Comparison of ENCODE assay signal across 10 mouse cellular contexts in the genomic region with DNA sequence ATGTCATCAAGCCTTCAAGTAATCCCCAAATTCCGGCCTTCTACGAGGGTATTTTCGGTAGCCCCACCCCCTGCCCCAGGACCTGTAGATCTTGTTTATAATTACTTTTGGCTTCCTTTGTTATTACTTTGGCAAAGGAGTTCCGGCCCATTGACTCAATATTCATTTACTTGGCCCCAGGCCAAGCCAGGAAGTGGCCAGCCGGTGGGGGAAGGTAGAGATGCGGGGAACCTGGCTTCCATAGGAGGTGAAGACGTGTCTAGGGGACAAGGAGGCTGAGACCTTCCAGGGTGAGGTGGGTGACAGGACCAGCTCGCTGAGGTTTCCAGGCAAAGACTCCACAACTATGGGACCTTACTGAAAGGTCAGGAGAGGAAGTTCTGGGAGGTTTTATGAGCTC. TPM values are rescaled to one million over a fixed set of nuclear protein-coding genes. Genes with fewer than 3 reads are reported as not detected.
DNase-seq lines count a peak whose midpoint lies in the region; ATAC-seq and TF ChIP-seq lines count a peak whose summit lies in the region.
"Had no signal": no experiment of that assay in that cellular context is flagged by ENCODE, and none has a peak within 500 bp of the region (broad histone marks: within the 10 kb centered on the region; RNA-seq: fewer than 3 reads in every experiment).

No protein-coding gene starts in this region.

- no peaks in the 10 kb centered on the region for H3K27me3 ChIP-seq in embryonic facial prominence, embryonic 11.5 days (ENCODE audit: control insufficient read depth, insufficient read depth, low read length)
- peaks cover 9% of the 10 kb centered on the region; the same call in 1 of the 2 replicates for H3K27me3 ChIP-seq in embryonic facial prominence, embryonic 10.5 days (replicated peaks; ENCODE audit: low read depth, poor library complexity, severe bottlenecking)
- no peaks in the 10 kb centered on the region for H3K27me3 ChIP-seq in E14TG2a.4 (ENCODE audit: insufficient read depth, low read length)
- H3K27me3 ChIP-seq: CH12.LX had no signal

- H3K4me3 ChIP-seq in embryonic facial prominence, embryonic 11.5 days (ENCODE audit: low read depth, low read length), result no peak overlapping the region
- no peak overlapping the region for H3K4me3 ChIP-seq in embryonic facial prominence, embryonic 10.5 days
- H3K4me3 ChIP-seq in E14TG2a.4 (replicated peaks; ENCODE audit: low read length), result peak overlapping the region; percentile 60
- H3K4me3 ChIP-seq: erythroblast, embryonic 14.5 days had no signal

- no peak overlapping the region for H3K4me2 ChIP-seq in embryonic facial prominence, embryonic 11.5 days (ENCODE audit: low read depth, low read length)

- ATAC-seq in embryonic facial prominence, embryonic 11.5 days (replicated peaks; ENCODE audit: insufficient number of reproducible peaks, low FRiP score, low TSS enrichment, low read depth), result no peak

- H3K4me1 ChIP-seq in embryonic facial prominence, embryonic 11.5 days (ENCODE audit: control insufficient read depth, insufficient read depth, low read length), result no peaks in the 10 kb centered on the region
- H3K4me1 ChIP-seq in embryonic facial prominence, embryonic 10.5 days, result peaks cover 17% of the 10 kb centered on the region
- peaks cover 95% of the 10 kb centered on the region for H3K4me1 ChIP-seq in E14TG2a.4 (replicated peaks; ENCODE audit: low read depth, low read length)

- H3K9me3 ChIP-seq in embryonic facial prominence, embryonic 11.5 days (replicated peaks; ENCODE audit: control insufficient read depth, low read length), result no peaks in the 10 kb centered on the region
- H3K9me3 ChIP-seq in embryonic facial prominence, embryonic 10.5 days, result no peaks in the 10 kb centered on the region
- no peaks in the 10 kb centered on the region for H3K9me3 ChIP-seq in E14TG2a.4 (ENCODE audit: low read length)

- 23% methylated on average over 8 of the region's 8 CpGs for WGBS in embryonic facial prominence, embryonic 11.5 days
- 26% methylated on average over 8 of the region's 8 CpGs for WGBS in embryonic facial prominence, embryonic 10.5 days

- H3K36me3 ChIP-seq in embryonic facial prominence, embryonic 11.5 days (replicated peaks; ENCODE audit: control insufficient read depth, insufficient read depth, low read depth, low read length), result no peaks in the 10 kb centered on the region
- no peaks in the 10 kb centered on the region for H3K36me3 ChIP-seq in embryonic facial prominence, embryonic 10.5 days (replicated peaks)
- H3K36me3 ChIP-seq in E14TG2a.4 (ENCODE audit: insufficient read depth, low read length), result no peaks in the 10 kb centered on the region

- TF ChIP-seq CTCF in E14TG2a.4 (conservative IDR thresholded peaks at IDR 0.05; ENCODE audit: low read length), result no peak

- H3K27ac ChIP-seq in embryonic facial prominence, embryonic 11.5 days (replicated peaks; ENCODE audit: low read depth, low read length), result no peak overlapping the region
- no peak overlapping the region for H3K27ac ChIP-seq in embryonic facial prominence, embryonic 10.5 days (replicated peaks)

- no peak overlapping the region for H3K9ac ChIP-seq in embryonic facial prominence, embryonic 11.5 days (replicated peaks; ENCODE audit: low read length)

- peak; percentile 33 for DNase-seq in embryonic facial prominence, embryonic 11.5 days (ENCODE audit: low spot score)
- no peak for DNase-seq in embryonic facial prominence, embryonic 10.5 days (ENCODE audit: low spot score)
- peak; percentile 68 for DNase-seq in kidney, adult 18-20 months
- peak; percentile 38 for DNase-seq in lung, postnatal 14 days
- DNase-seq in embryo, embryonic 10 days (ENCODE audit: low spot score), result no peak
- DNase-seq in layer of hippocampus, adult 9-11 months, result no peak
- no peak for DNase-seq in c-Kit-positive CD71-positive TER-119-positive erythroid progenitor cells, embryonic 14.5 days (ENCODE audit: low spot score)

RNA-seq across cellular contexts. Expression of a gene that starts 22.4 kb away (rescaled TPM):
- 1.9 and 2.5 TPM in 2 replicates for polyA plus RNA-seq in embryonic facial prominence, embryonic 11.5 days (2014; fragmentation: Nextera tagmentation; extraction: Ambion mirVana)
- polyA plus RNA-seq in embryonic facial prominence, embryonic 10.5 days (2016; fragmentation: Nextera tagmentation; extraction: Ambion mirVana), result 2.0 and 2.1 TPM in 2 replicates
- polyA plus RNA-seq: erythroblast, embryonic 14.5 days had no signal

Comparison
In these comparisons a context has a peak if more than half of its experiments do, and no peak if none do; other contexts are left out.
1. DNase-seq: peak in embryonic facial prominence, embryonic 11.5 days (single experiment), kidney, adult 18-20 months (single experiment) and lung, postnatal 14 days (single experiment); none in embryonic facial prominence, embryonic 10.5 days (single experiment), embryo, embryonic 10 days (single experiment), layer of hippocampus, adult 9-11 months (single experiment) and c-Kit-positive CD71-positive TER-119-positive erythroid progenitor cells, embryonic 14.5 days (single experiment).